Mouse (Mus musculus): ENCODE data around the gene Nol10. TPM values are rescaled to one million over a fixed set of nuclear protein-coding genes. Genes with fewer than 3 reads are reported as not detected.
"Not testable (repeated sequence)": the region's sequence is repeated elsewhere in the genome, so short reads cannot be mapped to it uniquely, and the experiment has no call there.

Gene Nol10
- polyA plus RNA-seq, 1 experiment from 2014 or later: 7.4 TPM

GRCm38 (mm10) chr12:17468359-17468758, 120.1 kb downstream of the Nol10 start:
- 20% methylated on average over 3 of the region's 3 CpGs for WGBS
- H3K36me3 ChIP-seq (ENCODE audit: insufficient read depth, low read length): no peaks in the 10 kb centered on the region
- no peak overlapping the region for H3K4me2 ChIP-seq (replicated peaks; ENCODE audit: low read depth, low read length)
- no peaks in the 10 kb centered on the region for H3K4me1 ChIP-seq (ENCODE audit: insufficient read depth, low read depth, low read length)
- H3K9me3 ChIP-seq (ENCODE audit: low read length): no peaks in the 10 kb centered on the region
- H3K9ac ChIP-seq (replicated peaks; ENCODE audit: low read depth): no peak overlapping the region
- no peak for DNase-seq (ENCODE audit: low spot score)
- no peak for ATAC-seq
- H3K27me3 ChIP-seq (replicated peaks; ENCODE audit: insufficient read depth, low read length): no peaks in the 10 kb centered on the region
- TF ChIP-seq CTCF (IDR thresholded peaks at IDR 0.05) (no peak), EP300 (IDR thresholded peaks at IDR 0.05) (no peak)
- no peak overlapping the region for H3K4me3 ChIP-seq (ENCODE audit: low read depth, low read length)
- no peak overlapping the region for H3K27ac ChIP-seq (ENCODE audit: low read length)

- no peak overlapping the region for H3K9ac ChIP-seq (replicated peaks; ENCODE audit: low read depth)
- no peaks in the 10 kb centered on the region for H3K4me1 ChIP-seq (ENCODE audit: insufficient read depth, low read depth, low read length)
- no peaks in the 10 kb centered on the region for H3K36me3 ChIP-seq (ENCODE audit: insufficient read depth, low read length)
- TF ChIP-seq CTCF (IDR thresholded peaks at IDR 0.05): no peak
- no peak for TF ChIP-seq EP300 (IDR thresholded peaks at IDR 0.05)
- no peak overlapping the region for H3K27ac ChIP-seq (ENCODE audit: low read length)
- H3K9me3 ChIP-seq (ENCODE audit: low read length): no peaks in the 10 kb centered on the region
- 85% methylated on average over 7 of the region's 7 CpGs for WGBS
- H3K4me2 ChIP-seq (replicated peaks; ENCODE audit: low read depth, low read length): no peak overlapping the region
- no peak overlapping the region for H3K4me3 ChIP-seq (ENCODE audit: low read depth, low read length)
- ATAC-seq (no peak), DNase-seq (ENCODE audit: low spot score) (no peak)
- H3K27me3 ChIP-seq (replicated peaks; ENCODE audit: insufficient read depth, low read length): no peaks in the 10 kb centered on the region
These were observed 121.6 kb downstream of the Nol10 start for GRCm38 (mm10) chr12:17469869-17470268.

GRCm38 (mm10) chr12:17470528-17470927, 122.3 kb downstream of the Nol10 start:
- H3K9ac ChIP-seq (replicated peaks; ENCODE audit: low read depth); H3K4me3 ChIP-seq (ENCODE audit: low read depth, low read length); H3K9me3 ChIP-seq (ENCODE audit: low read length); H3K4me2 ChIP-seq (replicated peaks; ENCODE audit: low read depth, low read length); H3K27me3 ChIP-seq (replicated peaks; ENCODE audit: insufficient read depth, low read length); H3K27ac ChIP-seq (ENCODE audit: low read length); ATAC-seq; DNase-seq (ENCODE audit: low spot score); H3K4me1 ChIP-seq (ENCODE audit: insufficient read depth, low read depth, low read length); H3K36me3 ChIP-seq (ENCODE audit: insufficient read depth, low read length): not testable (repeated sequence)

- ATAC-seq (no peak), DNase-seq (ENCODE audit: low spot score) (no peak)
- Histone ChIP-seq H3K4me2 (replicated peaks; ENCODE audit: low read depth, low read length) (no peak overlapping the region), H3K9me3 (ENCODE audit: low read length) (no peaks in the 10 kb centered on the region), H3K36me3 (ENCODE audit: insufficient read depth, low read length) (no peaks in the 10 kb centered on the region), H3K27ac (ENCODE audit: low read length) (no peak overlapping the region), H3K9ac (replicated peaks; ENCODE audit: low read depth) (no peak overlapping the region), H3K27me3 (replicated peaks; ENCODE audit: insufficient read depth, low read length) (no peaks in the 10 kb centered on the region), H3K4me1 (ENCODE audit: insufficient read depth, low read depth, low read length) (no peaks in the 10 kb centered on the region), H3K4me3 (ENCODE audit: low read depth, low read length) (no peak overlapping the region)
- no peak for TF ChIP-seq CTCF (IDR thresholded peaks at IDR 0.05)
- no peak for TF ChIP-seq EP300 (IDR thresholded peaks at IDR 0.05)
- 83% methylated on average over 1 of the region's 1 CpGs for WGBS
These were observed 123.1 kb downstream of the Nol10 start for GRCm38 (mm10) chr12:17471405-17471804.

- no peak overlapping the region for H3K4me2 ChIP-seq (replicated peaks; ENCODE audit: low read depth, low read length)
- no peaks in the 10 kb centered on the region for H3K9me3 ChIP-seq (ENCODE audit: low read length)
- TF ChIP-seq EP300 (IDR thresholded peaks at IDR 0.05) (no peak), CTCF (IDR thresholded peaks at IDR 0.05) (no peak)
- H3K4me1 ChIP-seq (ENCODE audit: insufficient read depth, low read depth, low read length): no peaks in the 10 kb centered on the region
- no peaks in the 10 kb centered on the region for H3K36me3 ChIP-seq (ENCODE audit: insufficient read depth, low read length)
- no peak overlapping the region for H3K9ac ChIP-seq (replicated peaks; ENCODE audit: low read depth)
- H3K4me3 ChIP-seq (ENCODE audit: low read depth, low read length): no peak overlapping the region
- 89% methylated on average over 3 of the region's 3 CpGs for WGBS
- DNase-seq (ENCODE audit: low spot score): no peak
- no peak overlapping the region for H3K27ac ChIP-seq (ENCODE audit: low read length)
- no peaks in the 10 kb centered on the region for H3K27me3 ChIP-seq (replicated peaks; ENCODE audit: insufficient read depth, low read length)
- no peak for ATAC-seq
These were observed 124.9 kb downstream of the Nol10 start for GRCm38 (mm10) chr12:17473128-17473527.

- Histone ChIP-seq H3K9me3 (ENCODE audit: low read length) (no peaks in the 10 kb centered on the region), H3K27me3 (replicated peaks; ENCODE audit: insufficient read depth, low read length) (no peaks in the 10 kb centered on the region), H3K4me3 (ENCODE audit: low read depth, low read length) (no peak overlapping the region), H3K9ac (replicated peaks; ENCODE audit: low read depth) (no peak overlapping the region), H3K4me2 (replicated peaks; ENCODE audit: low read depth, low read length) (no peak overlapping the region), H3K27ac (ENCODE audit: low read length) (no peak overlapping the region), H3K36me3 (ENCODE audit: insufficient read depth, low read length) (no peaks in the 10 kb centered on the region), H3K4me1 (ENCODE audit: insufficient read depth, low read depth, low read length) (no peaks in the 10 kb centered on the region)
- 81% methylated on average over 3 of the region's 3 CpGs for WGBS
- DNase-seq (ENCODE audit: low spot score) (no peak), ATAC-seq (no peak)
- TF ChIP-seq CTCF (IDR thresholded peaks at IDR 0.05) (no peak), EP300 (IDR thresholded peaks at IDR 0.05) (no peak)
These were observed 125.6 kb downstream of the Nol10 start for GRCm38 (mm10) chr12:17473862-17474261.

- TF ChIP-seq EP300 (IDR thresholded peaks at IDR 0.05) (no peak), CTCF (IDR thresholded peaks at IDR 0.05) (no peak)
- WGBS: 57% methylated on average over 4 of the region's 4 CpGs
These were observed 126.4 kb downstream of the Nol10 start for GRCm38 (mm10) chr12:17474681-17475080.

More at GRCm38 (mm10) chr12:17474681-17475080, 126.4 kb downstream of the Nol10 start:
- H3K27ac ChIP-seq (ENCODE audit: low read length): no peak overlapping the region
- no peak for DNase-seq (ENCODE audit: low spot score)
- ATAC-seq: no peak
- H3K4me2 ChIP-seq (replicated peaks; ENCODE audit: low read depth, low read length): no peak overlapping the region
- H3K36me3 ChIP-seq (ENCODE audit: insufficient read depth, low read length): no peaks in the 10 kb centered on the region
- no peak overlapping the region for H3K9ac ChIP-seq (replicated peaks; ENCODE audit: low read depth)
- H3K4me3 ChIP-seq (ENCODE audit: low read depth, low read length): no peak overlapping the region
- H3K27me3 ChIP-seq (replicated peaks; ENCODE audit: insufficient read depth, low read length): no peaks in the 10 kb centered on the region
- H3K4me1 ChIP-seq (ENCODE audit: insufficient read depth, low read depth, low read length): no peaks in the 10 kb centered on the region
- no peaks in the 10 kb centered on the region for H3K9me3 ChIP-seq (ENCODE audit: low read length)

Data from lung, postnatal 0 days (tissue).